Mouse (Mus musculus): ENCODE data around the gene Arhgap22. TPM values are rescaled to one million over a fixed set of nuclear protein-coding genes. Genes with fewer than 3 reads are reported as not detected.

The Arhgap22 gene
- polyA plus RNA-seq, 1 experiment from 2014 or later: 4.0 TPM

DNA sequence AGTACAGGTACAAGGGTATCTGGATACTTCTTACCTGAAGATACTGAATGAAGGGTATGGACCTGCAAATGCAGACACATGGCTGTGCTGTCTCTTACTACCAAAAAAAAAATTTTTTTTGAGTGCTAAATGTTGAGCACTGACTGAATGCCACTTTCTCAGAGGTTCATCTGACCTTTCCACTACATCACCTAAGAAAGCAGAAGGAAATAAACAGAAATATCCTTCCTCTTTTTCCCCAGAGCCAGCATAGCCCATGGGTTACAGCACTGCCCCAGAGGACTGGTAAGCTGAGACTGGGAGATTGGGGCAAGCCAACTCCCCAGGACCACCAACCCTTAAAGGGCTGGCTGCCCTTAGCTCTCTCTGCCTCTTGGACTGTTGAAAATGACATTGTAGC is 20.1 kb upstream of the Arhgap22 start:
- Histone ChIP-seq H3K9me3 (no peaks in the 10 kb centered on the region), H3K4me3 (no peak overlapping the region), H3K27ac (replicated peaks) (no peak overlapping the region), H3K4me1 (no peaks in the 10 kb centered on the region), H3K4me2 (no peak overlapping the region), H3K9ac (no peak overlapping the region), H3K27me3 (replicated peaks) (no peaks in the 10 kb centered on the region; the same call in 1 of the 2 replicates), H3K36me3 (no peaks in the 10 kb centered on the region)
- no peak for ATAC-seq (ENCODE audit: extremely low read depth, insufficient number of reproducible peaks, low FRiP score, low TSS enrichment)

DNA sequence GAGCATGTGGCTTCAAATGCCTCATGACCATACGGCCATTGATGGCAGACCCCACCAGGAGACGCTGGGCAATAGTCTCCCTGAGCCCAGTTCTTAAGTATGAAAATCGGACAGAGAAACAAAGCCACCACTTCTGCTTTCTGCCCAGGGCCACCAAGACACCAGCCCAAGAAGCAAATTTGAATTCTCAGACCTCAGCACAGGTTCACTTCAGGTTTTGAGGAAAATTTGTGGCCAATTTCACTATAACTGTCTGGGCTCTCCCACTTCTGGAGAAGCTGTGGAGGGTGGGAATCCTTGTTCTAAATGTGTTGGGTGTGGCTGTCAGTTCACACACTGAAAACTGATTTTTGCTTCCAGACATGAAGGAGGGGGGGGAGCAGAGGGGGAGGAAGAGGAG is 19.6 kb upstream of the Arhgap22 start:
- 76% methylated on average over 3 of the region's 3 CpGs for WGBS
- no peaks in the 10 kb centered on the region for H3K36me3 ChIP-seq
- no peaks in the 10 kb centered on the region for H3K4me1 ChIP-seq
- no peaks in the 10 kb centered on the region for H3K9me3 ChIP-seq
- no peak overlapping the region for H3K4me3 ChIP-seq
- no peak overlapping the region for H3K27ac ChIP-seq (replicated peaks)
- no peak overlapping the region for H3K4me2 ChIP-seq
- no peaks in the 10 kb centered on the region; the same call in 1 of the 2 replicates for H3K27me3 ChIP-seq (replicated peaks)
- H3K9ac ChIP-seq: no peak overlapping the region
- ATAC-seq (ENCODE audit: extremely low read depth, insufficient number of reproducible peaks, low FRiP score, low TSS enrichment): no peak

DNA sequence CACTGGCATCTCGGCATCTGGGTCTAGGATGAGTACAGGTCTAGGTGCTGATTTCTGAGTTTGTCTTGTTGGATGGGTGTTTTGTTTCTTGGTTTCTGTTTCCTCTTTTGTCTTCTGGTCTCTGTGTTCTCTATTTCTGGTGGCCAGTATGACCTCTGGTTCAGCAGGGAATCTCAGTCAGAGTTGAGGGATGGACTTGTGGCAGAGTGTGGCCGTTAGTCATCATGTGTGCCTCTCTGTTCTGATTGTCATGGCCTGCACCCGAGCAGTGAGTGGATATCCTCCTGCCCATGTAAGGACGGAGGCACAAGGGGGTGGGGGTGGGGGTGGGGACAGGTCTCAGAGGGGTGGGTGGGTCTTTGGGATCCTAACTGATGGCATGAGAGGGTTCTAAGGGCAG is 11.7 kb upstream of the Arhgap22 start:
- H3K4me2 ChIP-seq: no peak overlapping the region
- H3K9me3 ChIP-seq: no peaks in the 10 kb centered on the region
- no peak overlapping the region for H3K27ac ChIP-seq (replicated peaks)
- no peaks in the 10 kb centered on the region for H3K27me3 ChIP-seq (replicated peaks)
- no peak for ATAC-seq (ENCODE audit: extremely low read depth, insufficient number of reproducible peaks, low FRiP score, low TSS enrichment)
- WGBS: 67% methylated on average over 4 of the region's 4 CpGs
- H3K4me1 ChIP-seq: no peaks in the 10 kb centered on the region
- no peak overlapping the region for H3K4me3 ChIP-seq
- H3K36me3 ChIP-seq: no peaks in the 10 kb centered on the region
- no peak overlapping the region for H3K9ac ChIP-seq

- Histone ChIP-seq H3K27ac (replicated peaks) (no peak overlapping the region), H3K27me3 (replicated peaks) (peaks cover under 1% of the 10 kb centered on the region; the same call in 1 of the 2 replicates), H3K9me3 (no peaks in the 10 kb centered on the region), H3K4me2 (no peak overlapping the region), H3K9ac (no peak overlapping the region), H3K4me3 (no peak overlapping the region), H3K36me3 (no peaks in the 10 kb centered on the region), H3K4me1 (no peaks in the 10 kb centered on the region)
- 70% methylated on average over 6 of the region's 6 CpGs for WGBS
- no peak for ATAC-seq (ENCODE audit: extremely low read depth, insufficient number of reproducible peaks, low FRiP score, low TSS enrichment)
These were observed 10.9 kb upstream of the Arhgap22 start for GRCm38 (mm10) chr14:33202885-33203284.

DNA sequence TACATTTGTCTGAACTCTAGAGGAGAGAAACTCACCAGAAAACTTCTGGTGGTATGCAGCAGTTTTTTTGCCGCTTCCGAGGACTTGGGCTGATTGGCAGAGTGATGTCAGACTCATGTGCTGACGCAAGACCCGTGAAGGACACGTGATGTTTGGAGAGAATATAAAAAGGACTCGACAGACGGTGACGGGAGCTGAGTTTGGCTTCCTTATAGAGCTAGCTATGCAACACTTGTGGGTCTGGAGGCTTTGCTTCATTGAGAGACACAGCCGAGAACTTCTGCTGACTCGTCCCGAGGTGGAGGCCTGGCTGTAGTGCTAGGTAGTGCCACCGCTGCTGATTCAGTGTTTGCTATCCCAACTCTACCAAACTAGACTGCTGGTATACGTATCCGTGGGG is 10.0 kb upstream of the Arhgap22 start:
- no peaks in the 10 kb centered on the region for H3K4me1 ChIP-seq
- H3K27me3 ChIP-seq (replicated peaks): peaks cover 9% of the 10 kb centered on the region
- H3K36me3 ChIP-seq: no peaks in the 10 kb centered on the region
- H3K4me3 ChIP-seq: no peak overlapping the region
- ATAC-seq (ENCODE audit: extremely low read depth, insufficient number of reproducible peaks, low FRiP score, low TSS enrichment): no peak
- no peak overlapping the region for H3K9ac ChIP-seq
- 79% methylated on average over 14 of the region's 14 CpGs for WGBS
- no peak overlapping the region for H3K4me2 ChIP-seq
- H3K27ac ChIP-seq (replicated peaks): no peak overlapping the region
- H3K9me3 ChIP-seq: no peaks in the 10 kb centered on the region

- 48% methylated on average over 15 of the region's 24 CpGs for WGBS
- Histone ChIP-seq H3K4me1 (no peaks in the 10 kb centered on the region), H3K4me2 (peak overlapping the region; percentile 57), H3K9ac (no peak overlapping the region), H3K4me3 (peak overlapping the region; percentile 24; the same call in 1 of the 2 replicates), H3K9me3 (no peaks in the 10 kb centered on the region), H3K27ac (replicated peaks) (no peak overlapping the region), H3K36me3 (no peaks in the 10 kb centered on the region), H3K27me3 (replicated peaks) (peaks cover 13% of the 10 kb centered on the region)
- no peak; the same call in 1 of the 2 replicates for ATAC-seq (ENCODE audit: extremely low read depth, insufficient number of reproducible peaks, low FRiP score, low TSS enrichment)
These were observed 8.4 kb upstream of the Arhgap22 start for GRCm38 (mm10) chr14:33205280-33205965.

GRCm38 (mm10) chr14:33207011-33207410 is 6.8 kb upstream of the Arhgap22 start:
- no peak overlapping the region for H3K27ac ChIP-seq (replicated peaks)
- ATAC-seq (ENCODE audit: extremely low read depth, insufficient number of reproducible peaks, low FRiP score, low TSS enrichment): no peak
- H3K4me3 ChIP-seq: no peak overlapping the region
- H3K27me3 ChIP-seq (replicated peaks): peaks cover 13% of the 10 kb centered on the region
- H3K9ac ChIP-seq: no peak overlapping the region
- H3K36me3 ChIP-seq: no peaks in the 10 kb centered on the region
- WGBS: 18% methylated on average over 2 of the region's 2 CpGs
- no peaks in the 10 kb centered on the region for H3K9me3 ChIP-seq
- H3K4me2 ChIP-seq: no peak overlapping the region
- H3K4me1 ChIP-seq: no peaks in the 10 kb centered on the region

GRCm38 (mm10) chr14:33208331-33208730 is 5.5 kb upstream of the Arhgap22 start:
- no peaks in the 10 kb centered on the region for H3K4me1 ChIP-seq
- 33% methylated on average over 5 of the region's 5 CpGs for WGBS
- no peak overlapping the region for H3K4me2 ChIP-seq
- H3K27me3 ChIP-seq (replicated peaks): peaks cover 20% of the 10 kb centered on the region
- no peak overlapping the region for H3K4me3 ChIP-seq
- H3K9ac ChIP-seq: no peak overlapping the region
- no peak; the same call in 1 of the 2 replicates for ATAC-seq (ENCODE audit: extremely low read depth, insufficient number of reproducible peaks, low FRiP score, low TSS enrichment)
- no peak overlapping the region for H3K27ac ChIP-seq (replicated peaks)
- no peaks in the 10 kb centered on the region for H3K36me3 ChIP-seq
- no peaks in the 10 kb centered on the region for H3K9me3 ChIP-seq

- Histone ChIP-seq H3K4me2 (no peak overlapping the region), H3K4me1 (peaks cover 11% of the 10 kb centered on the region), H3K36me3 (no peaks in the 10 kb centered on the region), H3K27me3 (replicated peaks) (peaks cover 36% of the 10 kb centered on the region), H3K27ac (replicated peaks) (no peak overlapping the region), H3K4me3 (no peak overlapping the region), H3K9ac (no peak overlapping the region), H3K9me3 (no peaks in the 10 kb centered on the region)
- 62% methylated on average over 8 of the region's 8 CpGs for WGBS
- ATAC-seq (ENCODE audit: extremely low read depth, insufficient number of reproducible peaks, low FRiP score, low TSS enrichment): no peak
These were observed 3.0 kb upstream of the Arhgap22 start for GRCm38 (mm10) chr14:33210806-33211205.

- Histone ChIP-seq H3K27ac (replicated peaks) (no peak overlapping the region), H3K27me3 (replicated peaks) (peaks cover 52% of the 10 kb centered on the region), H3K36me3 (no peaks in the 10 kb centered on the region), H3K9me3 (no peaks in the 10 kb centered on the region), H3K4me1 (peaks cover 11% of the 10 kb centered on the region), H3K9ac (no peak overlapping the region), H3K4me3 (no peak overlapping the region), H3K4me2 (no peak overlapping the region)
- WGBS: 71% methylated on average over 5 of the region's 5 CpGs
- no peak for ATAC-seq (ENCODE audit: extremely low read depth, insufficient number of reproducible peaks, low FRiP score, low TSS enrichment)
These were observed 1.4 kb upstream of the Arhgap22 start for GRCm38 (mm10) chr14:33212271-33212957.

GRCm38 (mm10) chr14:33212958-33213309 is 892 bp upstream of the Arhgap22 start:
- Histone ChIP-seq H3K4me1 (peaks cover 11% of the 10 kb centered on the region), H3K9ac (no peak overlapping the region), H3K36me3 (no peaks in the 10 kb centered on the region), H3K27ac (replicated peaks) (no peak overlapping the region), H3K4me3 (no peak overlapping the region), H3K27me3 (replicated peaks) (peaks cover 56% of the 10 kb centered on the region), H3K9me3 (no peaks in the 10 kb centered on the region), H3K4me2 (no peak overlapping the region)
- no peak for ATAC-seq (ENCODE audit: extremely low read depth, insufficient number of reproducible peaks, low FRiP score, low TSS enrichment)
- WGBS: 83% methylated on average over 12 of the region's 12 CpGs

GRCm38 (mm10) chr14:33214767-33215128 is 922 bp downstream of the Arhgap22 start:
- Histone ChIP-seq H3K27ac (replicated peaks) (no peak overlapping the region), H3K9ac (no peak overlapping the region), H3K4me2 (no peak overlapping the region), H3K36me3 (no peaks in the 10 kb centered on the region), H3K9me3 (no peaks in the 10 kb centered on the region), H3K27me3 (replicated peaks) (peaks cover 51% of the 10 kb centered on the region), H3K4me1 (peaks cover 11% of the 10 kb centered on the region), H3K4me3 (no peak overlapping the region)
- WGBS: 13% methylated on average over 4 of the region's 4 CpGs
- ATAC-seq (ENCODE audit: extremely low read depth, insufficient number of reproducible peaks, low FRiP score, low TSS enrichment): no peak
